Mouse (Mus musculus): Measurements from ENCODE around the gene Fcrl5.
"Not testable (repeated sequence)": the region's sequence is repeated elsewhere in the genome, so short reads cannot be mapped to it uniquely, and the experiment has no call there.

Fcrl5 gene

GRCm38 (mm10) chr3:87435479-87435878, at the start of gene Fcrl5:
Gene Fcrl5, plus strand, starts transcription at chr3:87435773.
- no peak for DNase-seq (ENCODE audit: low spot score)

- no peak for DNase-seq (ENCODE audit: low spot score)
These were observed 44.6 kb upstream of the Fcrl5 start for GRCm38 (mm10) chr3:87390935-87391334.

GRCm38 (mm10) chr3:87398809-87399208, 36.8 kb upstream of the Fcrl5 start:
- no peak for DNase-seq (ENCODE audit: low spot score)

GRCm38 (mm10) chr3:87399906-87400305, 35.7 kb upstream of the Fcrl5 start:
- no peak for DNase-seq (ENCODE audit: low spot score)

GRCm38 (mm10) chr3:87401321-87401720, 34.3 kb upstream of the Fcrl5 start:
- DNase-seq (ENCODE audit: low spot score): no peak

GRCm38 (mm10) chr3:87408171-87408570, 27.4 kb upstream of the Fcrl5 start:
- peak; percentile 14 for DNase-seq (ENCODE audit: low spot score)

GRCm38 (mm10) chr3:87409196-87409935, 26.2 kb upstream of the Fcrl5 start:
- DNase-seq (ENCODE audit: low spot score): no peak

- DNase-seq (ENCODE audit: low spot score): no peak
These were observed 25.0 kb upstream of the Fcrl5 start for GRCm38 (mm10) chr3:87410605-87411004.

- DNase-seq (ENCODE audit: low spot score): peak; percentile 63
These were observed 24.4 kb upstream of the Fcrl5 start for GRCm38 (mm10) chr3:87411150-87411549.

- DNase-seq (ENCODE audit: low spot score): no peak
These were observed 14.9 kb upstream of the Fcrl5 start for GRCm38 (mm10) chr3:87420645-87421044.

- no peak for DNase-seq (ENCODE audit: low spot score)
These were observed 13.1 kb upstream of the Fcrl5 start for GRCm38 (mm10) chr3:87422386-87422910.

- DNase-seq (ENCODE audit: low spot score): no peak
These were observed 5.0 kb downstream of the Fcrl5 start for GRCm38 (mm10) chr3:87440586-87440985.

- DNase-seq (ENCODE audit: low spot score): no peak
These were observed 8.4 kb downstream of the Fcrl5 start for GRCm38 (mm10) chr3:87443968-87444367.

- DNase-seq (ENCODE audit: low spot score): no peak
These were observed 29.9 kb downstream of the Fcrl5 start for GRCm38 (mm10) chr3:87465454-87465853.

GRCm38 (mm10) chr3:87467011-87467410, 31.4 kb downstream of the Fcrl5 start:
- no peak for DNase-seq (ENCODE audit: low spot score)

- DNase-seq (ENCODE audit: low spot score): no peak
These were observed 31.8 kb downstream of the Fcrl5 start for GRCm38 (mm10) chr3:87467416-87467815.

- DNase-seq (ENCODE audit: low spot score): not testable (repeated sequence)
These were observed 42.4 kb downstream of the Fcrl5 start for GRCm38 (mm10) chr3:87477948-87478347.

- DNase-seq (ENCODE audit: low spot score): not testable (repeated sequence)
These were observed 43.0 kb downstream of the Fcrl5 start for GRCm38 (mm10) chr3:87478596-87478995.

- DNase-seq (ENCODE audit: low spot score): not testable (repeated sequence)
These were observed 43.7 kb downstream of the Fcrl5 start for GRCm38 (mm10) chr3:87479230-87479629.

GRCm38 (mm10) chr3:87487392-87487791, 51.8 kb downstream of the Fcrl5 start:
- DNase-seq (ENCODE audit: low spot score): no peak

GRCm38 (mm10) chr3:87487911-87488310, 52.3 kb downstream of the Fcrl5 start:
- no peak for DNase-seq (ENCODE audit: low spot score)

- no peak for DNase-seq (ENCODE audit: low spot score)
These were observed 62.7 kb downstream of the Fcrl5 start for GRCm38 (mm10) chr3:87498266-87498665.

GRCm38 (mm10) chr3:87499072-87499471, 63.5 kb downstream of the Fcrl5 start:
- peak; percentile 78 for DNase-seq (ENCODE audit: low spot score)

Data from embryo, embryonic 10 days (tissue).